Mouse (Mus musculus): ENCODE data around the gene Wdr24. TPM values are rescaled to one million over a fixed set of nuclear protein-coding genes. Genes with fewer than 3 reads are reported as not detected.

Gene Wdr24
- polyA plus RNA-seq, 1 experiment from 2014 or later: 17.0 TPM

- Histone ChIP-seq H3K27me3 (replicated peaks) (no peaks in the 10 kb centered on the region), H3K4me2 (no peak overlapping the region), H3K4me1 (replicated peaks) (peaks cover 48% of the 10 kb centered on the region), H3K36me3 (peaks cover 64% of the 10 kb centered on the region), H3K9ac (no peak overlapping the region), H3K9me3 (replicated peaks) (no peaks in the 10 kb centered on the region), H3K4me3 (no peak overlapping the region), H3K27ac (ENCODE audit: poor library complexity, severe bottlenecking) (no peak overlapping the region)
- WGBS: 86% methylated on average over 14 of the region's 14 CpGs
- no peak for ATAC-seq (ENCODE audit: insufficient number of reproducible peaks, low FRiP score)
These were observed 16.2 kb downstream of the Wdr24 start for GRCm38 (mm10) chr17:25839455-25840235.

DNA sequence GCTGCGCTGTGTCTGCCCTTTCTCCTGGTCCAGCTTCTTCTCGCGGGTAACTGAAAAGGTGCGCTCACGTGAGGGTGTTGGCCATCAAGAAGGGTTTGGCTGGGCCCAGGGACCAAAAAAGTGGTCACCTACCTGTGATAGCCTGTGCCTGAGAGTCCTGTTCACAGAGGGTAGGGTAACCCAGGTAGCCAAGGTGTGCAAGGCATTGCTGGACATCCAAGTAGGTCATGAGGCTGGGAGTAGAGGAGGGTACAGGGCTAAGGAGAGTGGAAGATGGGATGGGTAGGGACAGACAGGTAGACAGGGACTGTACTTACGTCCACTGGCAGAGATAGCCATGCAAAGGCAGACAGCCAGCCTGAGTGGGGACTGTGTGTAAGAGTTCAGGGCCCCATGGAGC is 17.1 kb downstream of the Wdr24 start:
- no peak overlapping the region for H3K4me3 ChIP-seq
- H3K9ac ChIP-seq: no peak overlapping the region
- H3K4me2 ChIP-seq: no peak overlapping the region
- no peaks in the 10 kb centered on the region for H3K27me3 ChIP-seq (replicated peaks)
- no peak for ATAC-seq (ENCODE audit: insufficient number of reproducible peaks, low FRiP score)
- H3K27ac ChIP-seq (ENCODE audit: poor library complexity, severe bottlenecking): no peak overlapping the region
- peaks cover 59% of the 10 kb centered on the region for H3K36me3 ChIP-seq
- H3K9me3 ChIP-seq (replicated peaks): no peaks in the 10 kb centered on the region
- WGBS: 92% methylated on average over 6 of the region's 6 CpGs
- H3K4me1 ChIP-seq (replicated peaks): peaks cover 43% of the 10 kb centered on the region

- no peak for ATAC-seq (ENCODE audit: insufficient number of reproducible peaks, low FRiP score)
These were observed 17.9 kb downstream of the Wdr24 start, which contains the start of gene Gm20683 for GRCm38 (mm10) chr17:25841117-25841880. TSS of gene Gm20683 (minus strand) at chr17:25841763.

GRCm38 (mm10) chr17:25842509-25842908 is 19.1 kb downstream of the Wdr24 start:
- no peaks in the 10 kb centered on the region for H3K9me3 ChIP-seq (replicated peaks)
- peaks cover 73% of the 10 kb centered on the region for H3K36me3 ChIP-seq
- no peaks in the 10 kb centered on the region for H3K27me3 ChIP-seq (replicated peaks)
- H3K4me3 ChIP-seq: no peak overlapping the region
- ATAC-seq (ENCODE audit: insufficient number of reproducible peaks, low FRiP score): no peak
- peaks cover 23% of the 10 kb centered on the region for H3K4me1 ChIP-seq (replicated peaks)
- H3K27ac ChIP-seq (ENCODE audit: poor library complexity, severe bottlenecking): no peak overlapping the region
- H3K4me2 ChIP-seq: no peak overlapping the region
- H3K9ac ChIP-seq: no peak overlapping the region
- 78% methylated on average over 3 of the region's 3 CpGs for WGBS

More at GRCm38 (mm10) chr17:25841117-25841880, 17.9 kb downstream of the Wdr24 start, which contains the start of gene Gm20683:
- H3K9me3 ChIP-seq (replicated peaks): no peaks in the 10 kb centered on the region
- H3K36me3 ChIP-seq: peaks cover 63% of the 10 kb centered on the region
- no peak within 1 kb of the TSS for H3K27ac ChIP-seq (ENCODE audit: poor library complexity, severe bottlenecking)
- no peak within 1 kb of the TSS for H3K9ac ChIP-seq
- H3K4me3 ChIP-seq: no peak within 1 kb of the TSS
- no peaks in the 10 kb centered on the region for H3K27me3 ChIP-seq (replicated peaks)
- peaks cover 36% of the 10 kb centered on the region for H3K4me1 ChIP-seq (replicated peaks)
- no peak within 1 kb of the TSS for H3K4me2 ChIP-seq
- 92% methylated on average over 22 of the region's 22 CpGs for WGBS

DNA sequence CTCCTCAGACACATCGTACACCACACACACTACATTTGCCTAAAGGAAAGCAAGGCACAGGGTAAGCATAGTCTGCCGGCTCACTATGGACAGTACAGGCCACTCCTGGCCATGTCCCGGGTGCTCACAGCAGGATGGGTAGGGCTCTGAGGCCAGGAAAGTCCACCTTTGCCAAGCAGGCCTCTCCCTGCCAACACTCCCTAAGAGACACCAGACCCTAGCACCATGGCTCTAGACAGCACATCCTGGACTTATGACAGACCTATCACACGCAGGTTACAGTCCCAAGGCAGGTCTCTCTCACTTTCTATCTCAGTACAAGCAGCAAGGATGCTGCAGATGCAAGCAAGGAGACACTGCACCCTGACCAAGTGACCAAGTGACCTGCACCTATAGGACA is 19.7 kb downstream of the Wdr24 start:
- H3K27ac ChIP-seq (ENCODE audit: poor library complexity, severe bottlenecking): peak overlapping the region; percentile 85; the same call in 1 of the 2 replicates
- 87% methylated on average over 4 of the region's 4 CpGs for WGBS
- peak overlapping the region; percentile 97 for H3K9ac ChIP-seq
- H3K4me2 ChIP-seq: peak overlapping the region; percentile 87
- peaks cover 17% of the 10 kb centered on the region for H3K4me1 ChIP-seq (replicated peaks)
- H3K36me3 ChIP-seq: peaks cover 70% of the 10 kb centered on the region
- peak overlapping the region; percentile 88 for H3K4me3 ChIP-seq
- ATAC-seq (ENCODE audit: insufficient number of reproducible peaks, low FRiP score): no peak
- no peaks in the 10 kb centered on the region for H3K27me3 ChIP-seq (replicated peaks)
- H3K9me3 ChIP-seq (replicated peaks): no peaks in the 10 kb centered on the region

DNA sequence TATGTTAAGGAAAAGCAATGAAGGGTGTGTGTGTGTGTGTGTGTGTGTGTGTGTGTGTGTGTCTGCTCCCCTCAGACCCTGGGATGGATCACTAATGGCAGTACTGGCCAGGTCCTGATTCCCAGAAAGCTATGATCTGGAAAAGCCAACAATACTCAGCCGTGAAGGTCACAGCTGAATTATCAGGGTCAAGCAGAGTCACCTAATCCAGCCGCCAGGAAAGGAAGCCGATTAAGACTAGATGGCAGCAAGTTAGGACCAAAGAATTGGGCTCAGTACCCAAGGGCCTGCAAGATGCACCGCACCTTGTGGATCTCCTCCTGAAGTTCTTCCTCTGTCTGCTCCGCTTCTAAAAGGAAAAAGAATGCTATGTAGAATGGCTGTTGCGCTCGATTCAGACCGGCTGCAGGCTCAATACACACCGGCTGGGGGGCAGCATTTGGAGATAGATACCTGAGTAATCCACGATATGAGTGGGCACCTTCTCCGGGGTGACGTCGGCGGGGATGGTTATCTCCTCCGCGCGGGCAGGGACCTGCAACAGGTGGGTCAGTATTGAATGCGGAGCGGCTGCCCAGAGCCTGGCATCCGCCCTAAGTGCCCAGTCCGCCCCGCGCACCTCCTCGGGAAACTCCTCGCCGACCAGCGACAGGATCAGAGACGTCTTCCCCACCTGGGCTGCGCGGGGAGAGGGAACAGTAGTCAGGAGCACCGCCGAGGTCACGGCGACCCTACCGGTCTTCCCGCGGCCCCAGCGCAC is 20.4 kb downstream of the Wdr24 start:
- ATAC-seq (ENCODE audit: insufficient number of reproducible peaks, low FRiP score): peak; percentile 36
- WGBS: 1% methylated on average over 38 of the region's 38 CpGs

DNA sequence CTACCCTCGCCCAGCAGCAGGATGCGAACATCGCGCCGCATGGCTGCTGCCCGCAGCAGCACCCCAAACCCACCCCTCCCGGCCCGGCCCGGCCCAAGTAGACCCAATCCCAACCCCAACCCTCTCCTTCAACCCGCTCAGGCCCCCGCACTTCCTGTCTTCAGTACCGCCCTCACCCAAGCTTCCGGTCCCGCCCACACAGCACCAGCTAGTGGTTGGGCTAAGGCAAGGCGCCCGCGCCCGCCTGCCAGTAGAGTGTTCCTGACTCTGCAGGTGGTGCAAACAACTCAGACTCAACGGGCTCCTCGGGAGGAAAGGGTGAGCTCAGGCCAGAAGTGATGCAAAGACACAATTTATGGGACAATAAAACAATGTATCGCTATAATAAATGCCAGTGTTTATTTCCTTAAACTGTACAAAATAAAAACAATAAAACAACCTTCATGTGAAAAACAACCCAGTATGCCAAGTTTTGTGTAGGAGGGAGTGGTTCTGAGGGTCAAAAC is 21.0 kb downstream of the Wdr24 start, which contains the start of gene Rhot2:
Gene Rhot2 (minus strand): TSS at position 456 of the 506 bp plus-strand sequence.
- no peaks in the 10 kb centered on the region for H3K9me3 ChIP-seq (replicated peaks)
- no peaks in the 10 kb centered on the region for H3K27me3 ChIP-seq (replicated peaks)
- 0% methylated on average over 21 of the region's 21 CpGs for WGBS
- H3K4me3 ChIP-seq: peak within 1 kb of the TSS; percentile 88
- H3K9ac ChIP-seq: peak within 1 kb of the TSS; percentile 97
- peak within 1 kb of the TSS; percentile 87 for H3K4me2 ChIP-seq
- H3K27ac ChIP-seq (ENCODE audit: poor library complexity, severe bottlenecking): peak within 1 kb of the TSS; percentile 85
- H3K4me1 ChIP-seq (replicated peaks): peaks cover 15% of the 10 kb centered on the region
- H3K36me3 ChIP-seq: peaks cover 71% of the 10 kb centered on the region
- peak; percentile 94 for ATAC-seq (ENCODE audit: insufficient number of reproducible peaks, low FRiP score)

More for the DNA sequence above, 20.4 kb downstream of the Wdr24 start:
- Histone ChIP-seq H3K9ac (peak overlapping the region; percentile 97), H3K4me3 (peak overlapping the region; percentile 88), H3K36me3 (peaks cover 72% of the 10 kb centered on the region), H3K27ac (ENCODE audit: poor library complexity, severe bottlenecking) (peak overlapping the region; percentile 85), H3K9me3 (replicated peaks) (no peaks in the 10 kb centered on the region), H3K4me2 (peak overlapping the region; percentile 87), H3K4me1 (replicated peaks) (peaks cover 15% of the 10 kb centered on the region), H3K27me3 (replicated peaks) (no peaks in the 10 kb centered on the region)

DNA sequence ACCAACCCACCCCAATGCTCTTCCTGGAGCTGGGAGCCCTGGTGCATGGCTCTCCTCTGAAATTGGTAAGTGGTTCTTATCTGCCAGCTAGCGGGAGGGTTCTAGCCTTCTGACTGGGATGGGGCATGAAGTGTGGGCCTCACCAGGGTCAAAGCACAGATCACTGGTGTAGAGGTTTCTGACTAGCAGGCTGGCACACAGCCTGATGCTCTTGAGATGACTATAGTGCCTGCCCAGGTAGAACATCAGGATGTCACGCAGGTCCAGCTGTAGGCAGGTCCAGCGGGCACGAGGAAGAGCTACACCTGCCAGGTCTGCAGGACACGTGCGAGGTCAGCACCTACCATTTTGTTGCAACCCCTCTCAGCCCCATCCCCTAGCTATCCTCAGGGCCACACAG is 36.8 kb downstream of the Wdr24 start:
- H3K4me3 ChIP-seq: no peak overlapping the region; the same call in 1 of the 2 replicates
- 88% methylated on average over 6 of the region's 6 CpGs for WGBS

DNA sequence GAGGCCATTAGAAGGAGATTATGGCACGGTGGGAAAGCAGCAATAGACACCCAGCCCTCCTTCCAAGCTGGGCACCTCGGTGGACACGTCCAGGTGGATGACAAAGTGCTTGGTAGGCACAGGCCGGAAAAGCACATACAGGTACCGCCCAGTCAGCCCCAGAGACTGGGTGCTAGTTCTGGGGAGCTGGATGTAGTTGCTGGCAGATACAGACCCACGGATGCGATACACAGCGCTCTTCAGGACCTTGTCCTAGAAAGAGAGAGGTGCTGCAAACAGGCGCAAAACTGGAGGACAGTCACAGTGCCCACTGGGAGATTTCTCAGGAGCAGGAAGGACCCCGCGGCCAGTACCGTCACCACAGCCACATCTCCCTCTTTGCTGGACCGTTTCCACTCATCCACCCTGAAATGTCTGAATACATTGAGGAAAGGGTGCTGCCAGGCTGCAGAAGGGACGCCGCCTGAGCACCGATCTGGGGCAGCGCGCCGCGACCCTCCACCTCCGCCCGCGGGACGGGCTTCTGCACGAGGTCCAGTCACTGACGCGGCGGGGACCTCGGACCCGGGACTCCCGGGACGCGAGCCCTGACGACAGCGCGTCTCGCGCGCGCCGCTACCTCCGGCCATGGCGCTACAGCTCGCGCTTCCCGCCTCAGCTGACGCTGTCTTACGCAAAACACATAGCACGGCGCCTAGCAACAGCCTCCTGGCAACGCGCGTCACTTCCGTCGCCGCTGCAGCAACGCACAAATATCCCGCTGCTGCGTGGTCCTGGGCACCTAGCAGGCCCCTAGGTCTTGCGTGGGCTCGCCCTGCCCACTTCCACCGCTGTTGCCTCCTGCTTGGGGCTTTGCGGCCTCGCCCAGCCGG is 37.6 kb downstream of the Wdr24 start, which contains the start of gene Wdr90:
Gene Wdr90 (minus strand): TSS at position 670 of the 872 bp plus-strand sequence.
- Histone ChIP-seq H3K9me3 (replicated peaks) (no peaks in the 10 kb centered on the region), H3K4me2 (peak within 1 kb of the TSS; percentile 94), H3K4me1 (replicated peaks) (peaks cover 28% of the 10 kb centered on the region), H3K27me3 (replicated peaks) (no peaks in the 10 kb centered on the region), H3K9ac (peak within 1 kb of the TSS; percentile 89), H3K4me3 (peak within 1 kb of the TSS; percentile 84), H3K36me3 (peaks cover 21% of the 10 kb centered on the region), H3K27ac (ENCODE audit: poor library complexity, severe bottlenecking) (peak within 1 kb of the TSS; percentile 75)
- WGBS: 4% methylated on average over 65 of the region's 65 CpGs
- ATAC-seq (ENCODE audit: insufficient number of reproducible peaks, low FRiP score): peak; percentile 93

More for the DNA sequence above, 36.8 kb downstream of the Wdr24 start:
- Histone ChIP-seq H3K36me3 (peaks cover 26% of the 10 kb centered on the region), H3K9me3 (replicated peaks) (no peaks in the 10 kb centered on the region), H3K4me2 (peak overlapping the region; percentile 94), H3K27ac (ENCODE audit: poor library complexity, severe bottlenecking) (no peak overlapping the region), H3K27me3 (replicated peaks) (no peaks in the 10 kb centered on the region), H3K4me1 (replicated peaks) (peaks cover 22% of the 10 kb centered on the region), H3K9ac (peak overlapping the region; percentile 89; the same call in 1 of the 2 replicates)
- ATAC-seq (ENCODE audit: insufficient number of reproducible peaks, low FRiP score): no peak

All from heart, embryonic 12.5 days (tissue).